Mouse (Mus musculus) cerebral cortex, adult 2 months (tissue): ENCODE data around the gene Rnf187.

Experiments
- WGBS: fragments of 180-500 bp; shearing (Covaris S2); methylation state at CpG from one replicate; pipeline ENCODE4 v1.1.7; 2018; 5-methylcytosine and 5-hydroxymethylcytosine counted together

The Rnf187 gene

DNA sequence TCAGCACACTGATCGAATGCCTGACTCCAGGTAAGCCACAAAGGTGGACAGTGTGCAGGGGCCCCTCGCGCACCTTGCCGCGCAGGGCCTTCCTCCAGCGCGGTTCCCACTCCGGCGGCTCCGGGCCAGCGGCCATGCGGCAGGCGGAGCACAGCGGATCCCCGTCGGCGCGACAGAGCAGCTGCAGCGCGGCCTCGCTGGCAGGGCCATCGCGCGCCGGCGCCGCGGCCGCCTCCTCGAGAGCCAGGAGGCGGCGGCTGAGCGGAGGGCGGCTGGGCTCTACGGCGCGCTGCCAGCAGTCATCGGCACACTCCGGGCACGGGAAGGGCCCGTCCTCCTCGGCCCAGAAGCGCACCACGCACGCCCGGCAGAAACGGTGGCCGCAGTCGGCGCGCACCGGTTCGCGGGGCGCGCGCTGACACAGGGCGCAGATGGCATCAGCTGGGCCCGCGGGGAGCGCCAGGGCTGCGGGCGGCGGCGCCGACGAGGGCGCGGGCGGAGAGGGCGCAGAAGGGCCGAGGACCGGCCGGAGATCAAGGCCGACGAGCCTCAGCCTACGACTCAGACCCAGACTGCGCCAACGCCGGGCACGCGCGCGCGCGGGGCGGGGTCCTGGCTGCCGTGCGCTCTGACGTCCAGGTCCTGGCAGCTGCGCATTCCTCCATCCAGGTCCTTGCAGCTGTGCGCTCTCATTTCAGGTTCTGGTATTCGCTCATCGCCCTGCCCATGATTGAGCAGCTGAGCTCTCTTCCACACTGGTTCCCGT is at the start of gene Rnf187:
TSS of gene Rnf187 (minus strand) at position 595 of the 766 bp plus-strand sequence.
- under 1% methylated on average over 95 of the region's 95 CpGs for WGBS

DNA sequence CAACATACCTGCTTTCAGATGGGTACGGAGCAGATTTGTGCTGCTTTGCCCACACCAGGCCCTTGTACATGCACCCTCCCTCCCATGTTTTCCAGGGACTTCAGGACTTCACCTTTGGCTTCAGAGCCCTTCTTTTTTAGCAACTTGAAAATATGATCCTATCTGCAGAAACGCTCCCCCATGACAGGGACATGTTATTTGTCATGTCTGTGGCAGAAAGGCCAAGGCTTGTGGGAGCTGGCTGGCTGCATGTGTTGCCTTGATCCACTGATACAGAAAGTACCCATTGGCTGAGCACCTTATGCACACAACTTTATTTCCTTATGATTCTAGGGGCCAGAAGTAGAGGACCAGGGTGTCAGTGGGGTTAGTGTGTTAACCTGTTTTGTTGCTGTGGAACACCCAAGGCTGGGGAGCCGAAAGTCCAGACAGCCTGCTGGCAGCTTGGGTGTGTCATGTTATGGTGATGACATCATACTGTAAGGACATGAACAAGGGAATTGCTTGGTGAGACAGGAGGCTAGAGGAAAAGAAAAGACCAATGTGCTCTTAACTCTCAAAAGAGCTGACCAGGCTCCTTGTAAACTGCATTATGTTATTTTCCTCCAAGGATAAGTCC is 46.7 kb upstream of the Rnf187 start:
- 81% methylated on average over 3 of the region's 3 CpGs for WGBS

DNA sequence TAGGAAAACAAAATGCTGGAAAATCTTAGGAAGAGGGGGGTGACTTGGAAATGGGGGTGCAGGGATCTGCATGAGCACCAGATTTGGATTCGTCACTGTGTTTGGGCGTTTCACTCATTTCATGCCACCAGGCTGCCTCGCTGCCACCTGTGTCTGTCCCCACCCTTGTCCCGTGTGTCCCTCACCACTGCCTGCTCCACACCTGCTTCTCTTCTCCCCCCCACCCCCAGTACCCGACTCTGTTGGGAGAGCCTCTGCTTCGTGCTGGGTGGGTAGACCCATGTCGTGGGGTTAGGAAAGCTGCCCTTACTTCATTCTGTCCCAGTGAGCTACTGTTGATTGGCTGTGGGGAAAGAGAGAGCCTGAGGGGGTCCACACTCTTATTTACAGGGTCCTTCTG is 45.9 kb upstream of the Rnf187 start:
- 72% methylated on average over 7 of the region's 7 CpGs for WGBS

- 71% methylated on average over 6 of the region's 6 CpGs for WGBS
These were observed 45.1 kb upstream of the Rnf187 start for GRCm38 (mm10) chr11:58983691-58984341.

DNA sequence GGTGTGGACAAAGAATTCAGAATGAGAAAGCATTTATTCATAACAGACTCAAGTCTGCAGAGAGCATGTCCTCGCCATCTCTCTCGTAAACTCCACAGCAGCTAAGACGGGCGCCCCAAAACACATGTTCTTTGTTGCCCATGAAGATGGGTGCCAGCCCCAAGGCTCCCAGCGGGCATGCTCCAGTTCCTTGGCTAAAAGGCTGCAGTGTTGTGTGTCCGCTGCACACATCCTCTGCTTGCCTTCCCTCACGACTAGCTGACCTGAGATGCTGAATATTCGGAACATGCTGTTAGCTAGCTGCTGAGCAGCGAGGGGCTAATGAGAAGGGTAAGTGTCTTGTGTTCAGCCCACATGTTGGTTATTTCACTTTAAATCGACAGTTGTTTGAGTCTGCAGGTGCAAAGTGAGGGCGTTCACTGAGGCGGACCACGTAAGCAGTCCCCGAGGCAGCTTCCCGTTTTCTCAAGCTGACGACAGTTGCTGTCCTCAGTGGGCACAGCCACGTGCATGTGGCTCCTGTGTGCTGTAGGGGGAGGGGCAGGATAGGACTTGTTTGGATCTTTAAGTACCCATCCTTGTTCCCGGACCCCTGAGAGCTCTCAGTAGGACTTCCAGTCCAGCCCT is 43.9 kb upstream of the Rnf187 start:
- WGBS, result 63% methylated on average over 18 of the region's 18 CpGs

DNA sequence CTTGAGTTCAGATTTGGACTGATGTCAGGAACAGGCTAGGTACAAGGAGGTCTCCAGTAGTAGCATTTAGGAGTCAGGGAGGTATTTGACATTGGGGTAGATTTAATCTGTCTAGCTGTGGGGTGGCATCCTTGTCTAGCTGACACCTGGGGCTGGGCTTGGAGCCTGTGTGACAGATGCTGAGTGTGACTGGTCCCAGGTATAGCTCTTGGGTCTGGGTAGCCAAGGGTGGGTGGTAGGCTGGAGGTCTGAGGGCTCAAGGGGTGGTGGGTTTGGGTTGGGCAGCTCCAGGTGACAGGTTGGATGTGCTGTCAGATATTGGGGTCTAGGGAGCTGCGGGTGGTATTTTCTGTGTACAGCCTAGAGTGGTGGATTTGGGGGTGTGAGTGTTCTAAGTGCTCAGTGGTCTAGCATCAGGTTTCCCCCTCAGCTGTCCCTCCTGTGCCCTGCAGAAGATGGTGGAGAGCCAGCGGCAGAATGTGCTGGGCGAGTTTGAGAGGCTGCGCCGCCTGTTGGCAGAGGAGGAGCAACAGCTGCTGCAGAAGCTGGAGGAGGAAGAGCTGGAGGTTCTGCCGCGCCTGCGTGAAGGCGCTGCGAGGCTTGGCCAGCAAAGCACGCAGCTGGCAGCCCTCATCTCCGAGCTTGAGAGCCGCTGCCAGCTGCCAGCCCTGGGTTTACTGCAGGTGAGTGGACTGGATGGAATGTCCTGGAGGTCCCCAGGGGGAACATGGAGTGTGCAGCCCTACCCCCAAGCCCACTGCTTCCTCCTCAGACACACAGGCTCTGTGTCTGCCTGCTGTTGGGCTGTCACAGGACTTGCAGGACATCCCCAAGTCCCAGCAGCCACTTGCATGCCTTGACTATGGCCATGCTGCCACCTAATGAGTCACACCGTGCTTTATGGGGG is 43.1 kb upstream of the Rnf187 start:
- 24% methylated on average over 14 of the region's 14 CpGs for WGBS

DNA sequence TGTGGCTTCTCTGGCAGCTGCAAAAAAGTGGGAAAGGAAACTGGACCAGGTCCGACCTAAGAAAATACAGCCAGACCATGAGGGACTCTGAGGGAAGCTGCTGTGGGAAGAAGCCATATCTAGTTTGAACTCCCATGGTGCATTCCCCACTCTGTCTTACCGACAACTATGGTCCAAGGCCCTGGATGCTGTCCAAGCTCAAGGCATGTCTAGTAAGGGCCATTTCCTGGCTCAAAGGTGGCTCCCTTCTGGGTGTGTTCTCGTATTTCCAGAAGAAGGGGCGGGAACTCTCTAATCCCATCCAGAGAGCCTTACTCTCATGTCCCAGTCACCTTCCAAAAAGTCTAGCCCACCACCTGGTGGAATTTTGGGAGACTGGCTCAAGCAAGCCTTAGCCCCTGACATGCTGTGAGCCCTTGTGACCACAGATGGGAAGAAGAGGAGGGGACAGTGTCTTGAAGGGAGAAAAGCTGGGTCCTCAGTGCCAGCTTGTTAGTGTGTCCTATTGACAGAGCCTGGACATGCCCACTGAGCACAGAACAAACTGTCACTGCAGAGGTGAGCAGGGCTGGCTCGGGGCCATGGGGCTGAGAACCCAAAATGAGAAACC is 41.8 kb upstream of the Rnf187 start:
- 51% methylated on average over 5 of the region's 5 CpGs for WGBS

GRCm38 (mm10) chr11:58979661-58980060 is 40.9 kb upstream of the Rnf187 start:
- WGBS, result 50% methylated on average over 7 of the region's 7 CpGs

DNA sequence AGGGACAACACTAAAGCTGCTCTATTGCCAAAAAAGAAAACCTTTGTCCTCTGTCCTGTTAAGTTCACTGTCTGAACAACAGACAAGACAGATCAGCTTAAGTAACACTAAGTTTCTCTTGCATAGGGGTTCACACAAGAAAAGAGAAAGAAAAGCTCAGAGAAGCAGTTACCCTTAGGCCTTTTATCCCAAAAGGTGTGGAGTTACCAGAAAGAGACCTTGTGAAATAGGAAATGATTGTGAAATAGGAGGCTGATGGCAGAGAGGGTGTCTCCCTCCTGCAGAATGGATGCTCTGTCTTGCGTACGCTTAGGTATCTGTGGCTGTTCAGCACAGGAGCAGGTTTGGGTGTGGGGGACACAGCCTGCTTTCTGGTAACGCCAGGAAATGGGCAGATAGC is 40.5 kb upstream of the Rnf187 start:
- WGBS, result 40% methylated on average over 3 of the region's 3 CpGs

GRCm38 (mm10) chr11:58978706-58979030 is 40.0 kb upstream of the Rnf187 start:
- 1% methylated on average over 5 of the region's 5 CpGs for WGBS

DNA sequence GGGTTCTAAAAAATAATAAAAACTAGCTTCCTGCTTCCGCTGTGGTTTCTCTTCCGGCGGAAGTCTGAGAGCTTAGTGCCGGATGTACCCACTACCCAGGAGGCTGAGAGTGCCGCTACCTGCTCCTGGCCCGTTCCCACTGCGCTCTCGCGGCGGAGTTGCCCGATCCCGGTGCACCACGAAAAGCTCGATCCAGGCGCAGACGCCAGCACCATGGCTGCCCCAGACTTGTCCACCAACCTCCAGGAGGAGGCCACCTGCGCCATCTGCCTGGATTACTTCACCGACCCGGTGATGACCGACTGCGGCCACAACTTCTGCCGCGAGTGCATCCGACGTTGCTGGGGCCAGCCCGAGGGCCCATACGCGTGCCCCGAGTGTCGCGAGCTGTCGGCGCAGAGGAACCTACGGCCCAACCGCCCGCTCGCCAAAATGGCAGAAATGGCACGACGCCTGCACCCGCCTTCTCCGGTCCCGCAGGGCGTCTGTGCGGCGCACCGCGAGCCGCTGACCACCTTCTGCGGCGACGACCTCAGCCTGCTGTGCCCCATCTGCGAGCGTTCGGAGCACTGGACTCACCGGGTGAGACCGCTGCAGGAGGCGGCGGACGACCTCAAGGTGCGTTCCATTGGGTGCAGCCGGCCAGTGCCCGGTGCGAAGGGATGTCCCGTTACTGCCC is 39.5 kb upstream of the Rnf187 start, which contains the start of gene Trim11:
TSS of gene Trim11 (plus strand) at position 67 of the 679 bp plus-strand sequence.
- under 1% methylated on average over 64 of the region's 64 CpGs for WGBS

- under 1% methylated on average over 21 of the region's 21 CpGs for WGBS
These were observed 38.9 kb upstream of the Rnf187 start for GRCm38 (mm10) chr11:58977607-58978026.

- under 1% methylated on average over 29 of the region's 29 CpGs for WGBS
These were observed 38.4 kb upstream of the Rnf187 start for GRCm38 (mm10) chr11:58977150-58977549.

GRCm38 (mm10) chr11:58974414-58974813 is 35.7 kb upstream of the Rnf187 start:
- 90% methylated on average over 3 of the region's 3 CpGs for WGBS

DNA sequence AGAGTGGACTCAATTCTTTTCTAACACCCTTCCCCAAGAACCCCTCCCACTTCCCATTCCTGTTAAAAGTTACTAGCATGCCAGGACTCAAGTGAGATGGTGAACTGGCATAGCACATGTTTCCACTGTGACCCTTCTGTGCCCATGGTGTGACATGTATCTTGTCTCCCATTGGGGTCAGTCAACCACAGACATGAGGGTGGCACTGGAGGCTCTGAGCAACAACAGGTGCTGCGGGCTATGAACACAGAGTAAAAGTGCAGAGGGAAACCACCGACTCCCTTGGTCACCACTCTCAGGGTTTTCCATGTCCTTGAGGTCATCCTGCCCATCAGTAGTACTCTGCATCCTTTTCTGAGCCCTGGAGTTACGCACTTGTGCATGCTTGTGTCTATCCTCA is 33.1 kb upstream of the Rnf187 start:
- WGBS, result 95% methylated on average over 3 of the region's 3 CpGs

- WGBS, result 87% methylated on average over 21 of the region's 21 CpGs
These were observed 32.3 kb upstream of the Rnf187 start for GRCm38 (mm10) chr11:58970831-58971530.

- WGBS, result 72% methylated on average over 6 of the region's 6 CpGs
These were observed 30.9 kb upstream of the Rnf187 start for GRCm38 (mm10) chr11:58969659-58970058.

DNA sequence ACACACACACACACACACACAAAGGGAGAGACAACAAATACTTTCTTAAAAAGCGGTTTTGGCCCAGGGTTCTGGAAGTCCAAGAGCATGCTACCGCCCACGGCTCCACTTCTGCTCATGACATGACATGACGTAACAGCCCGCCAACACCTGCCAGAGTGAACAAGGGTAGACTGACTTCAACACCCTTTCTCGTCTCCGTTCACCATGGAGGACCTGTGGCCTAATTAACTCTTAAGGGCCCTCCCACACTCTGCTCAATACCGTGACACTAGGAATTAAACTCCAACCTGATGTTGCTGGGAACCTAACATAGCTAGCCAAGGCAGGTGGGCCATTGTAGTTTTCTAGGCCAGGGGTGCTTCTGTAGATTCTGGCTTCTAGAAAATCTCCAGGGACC is 30.3 kb upstream of the Rnf187 start:
- 70% methylated on average over 8 of the region's 8 CpGs for WGBS

DNA sequence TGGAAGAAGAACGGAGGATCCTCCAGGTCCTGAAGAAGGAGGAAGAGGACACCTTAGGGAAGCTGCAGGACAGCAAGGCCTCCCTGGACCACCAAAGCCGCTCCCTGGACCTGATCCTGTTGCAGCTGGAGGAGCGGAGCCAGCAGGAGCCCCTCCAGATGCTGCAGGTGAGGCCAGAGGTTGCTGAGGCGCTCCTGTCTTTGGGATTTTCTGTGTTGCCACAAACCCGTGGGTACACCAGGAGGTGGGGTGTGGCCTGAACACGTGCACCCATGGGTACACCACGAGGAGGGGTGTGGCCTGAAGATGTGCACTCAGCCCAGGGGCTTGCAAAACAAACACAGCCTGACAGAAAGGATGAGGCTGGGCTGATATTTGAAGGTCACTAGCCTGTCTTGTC is 29.8 kb upstream of the Rnf187 start:
- WGBS, result 78% methylated on average over 7 of the region's 7 CpGs

GRCm38 (mm10) chr11:58967346-58967745 is 28.6 kb upstream of the Rnf187 start:
- WGBS, result 91% methylated on average over 1 of the region's 1 CpGs
